Mouse (Mus musculus): Measurements from ENCODE around the gene Ackr3. TPM values are rescaled to one million over a fixed set of nuclear protein-coding genes. Genes with fewer than 3 reads are reported as not detected.

Gene Ackr3
- polyA plus RNA-seq, 1 experiment from 2014 or later, result 48.5 TPM

GRCm38 (mm10) chr1:90230611-90231010 is 26.8 kb downstream of the Ackr3 start:
- WGBS, result 56% methylated on average over 4 of the region's 4 CpGs
- peaks cover 90% of the 10 kb centered on the region for H3K4me1 ChIP-seq
- H3K27ac ChIP-seq, result peak overlapping the region; percentile 78
- no peaks in the 10 kb centered on the region for H3K9me3 ChIP-seq
- H3K36me3 ChIP-seq, result no peaks in the 10 kb centered on the region
- H3K9ac ChIP-seq, result no peak overlapping the region
- no peak overlapping the region for H3K4me2 ChIP-seq
- no peak for ATAC-seq (ENCODE audit: insufficient number of reproducible peaks, insufficient read depth, low FRiP score, low TSS enrichment, low read depth)
- H3K27me3 ChIP-seq, result no peaks in the 10 kb centered on the region
- no peak overlapping the region for H3K4me3 ChIP-seq

GRCm38 (mm10) chr1:90231591-90232490 is 28.1 kb downstream of the Ackr3 start:
- no peaks in the 10 kb centered on the region for H3K27me3 ChIP-seq
- H3K9me3 ChIP-seq, result no peaks in the 10 kb centered on the region
- no peaks in the 10 kb centered on the region for H3K36me3 ChIP-seq
- H3K4me2 ChIP-seq, result 0 out of 2 replicates have a peak overlapping the region, but pooled peaks have one; percentile 9
- no peak overlapping the region for H3K4me3 ChIP-seq
- peaks cover 89% of the 10 kb centered on the region for H3K4me1 ChIP-seq
- 29% methylated on average over 22 of the region's 22 CpGs for WGBS
- no peak overlapping the region for H3K9ac ChIP-seq
- peak overlapping the region; percentile 78 for H3K27ac ChIP-seq
- peak; percentile 34; the same call in 1 of the 2 replicates for ATAC-seq (ENCODE audit: insufficient number of reproducible peaks, insufficient read depth, low FRiP score, low TSS enrichment, low read depth)

GRCm38 (mm10) chr1:90232491-90232885 is 28.7 kb downstream of the Ackr3 start:
- Histone ChIP-seq H3K9ac (no peak overlapping the region), H3K9me3 (no peaks in the 10 kb centered on the region), H3K4me3 (no peak overlapping the region), H3K4me1 (peaks cover 83% of the 10 kb centered on the region), H3K36me3 (no peaks in the 10 kb centered on the region), H3K27me3 (no peaks in the 10 kb centered on the region), H3K4me2 (0 out of 2 replicates have a peak overlapping the region, but pooled peaks have one; percentile 9), H3K27ac (peak overlapping the region; percentile 78; the same call in 1 of the 2 replicates)
- ATAC-seq (ENCODE audit: insufficient number of reproducible peaks, insufficient read depth, low FRiP score, low TSS enrichment, low read depth), result no peak

GRCm38 (mm10) chr1:90234620-90235054 is 30.9 kb downstream of the Ackr3 start:
- Histone ChIP-seq H3K4me3 (no peak overlapping the region), H3K4me2 (peak overlapping the region; percentile 7; the same call in 1 of the 2 replicates), H3K9ac (no peak overlapping the region), H3K36me3 (no peaks in the 10 kb centered on the region), H3K27ac (peak overlapping the region; percentile 66), H3K9me3 (no peaks in the 10 kb centered on the region), H3K4me1 (peaks cover 61% of the 10 kb centered on the region), H3K27me3 (no peaks in the 10 kb centered on the region)
- no peak for ATAC-seq (ENCODE audit: insufficient number of reproducible peaks, insufficient read depth, low FRiP score, low TSS enrichment, low read depth)
- 30% methylated on average over 11 of the region's 11 CpGs for WGBS

- H3K4me1 ChIP-seq, result peaks cover 42% of the 10 kb centered on the region
- H3K27ac ChIP-seq, result no peak overlapping the region
- H3K27me3 ChIP-seq, result no peaks in the 10 kb centered on the region
- WGBS, result 84% methylated on average over 2 of the region's 2 CpGs
- no peak overlapping the region for H3K4me3 ChIP-seq
- no peak overlapping the region for H3K4me2 ChIP-seq
- no peaks in the 10 kb centered on the region for H3K36me3 ChIP-seq
- no peak overlapping the region for H3K9ac ChIP-seq
- no peak for ATAC-seq (ENCODE audit: insufficient number of reproducible peaks, insufficient read depth, low FRiP score, low TSS enrichment, low read depth)
- no peaks in the 10 kb centered on the region for H3K9me3 ChIP-seq
Observed at GRCm38 (mm10) chr1:90236640-90237039, 32.9 kb downstream of the Ackr3 start.

GRCm38 (mm10) chr1:90238095-90238888 is 34.5 kb downstream of the Ackr3 start:
- no peaks in the 10 kb centered on the region for H3K36me3 ChIP-seq
- no peak overlapping the region for H3K27ac ChIP-seq
- no peaks in the 10 kb centered on the region for H3K9me3 ChIP-seq
- ATAC-seq (ENCODE audit: insufficient number of reproducible peaks, insufficient read depth, low FRiP score, low TSS enrichment, low read depth), result no peak
- no peak overlapping the region for H3K4me2 ChIP-seq
- peaks cover 25% of the 10 kb centered on the region for H3K4me1 ChIP-seq
- no peak overlapping the region for H3K9ac ChIP-seq
- H3K27me3 ChIP-seq, result no peaks in the 10 kb centered on the region
- WGBS, result 74% methylated on average over 9 of the region's 9 CpGs
- no peak overlapping the region for H3K4me3 ChIP-seq

GRCm38 (mm10) chr1:90239336-90240225 is 35.8 kb downstream of the Ackr3 start:
- 85% methylated on average over 16 of the region's 16 CpGs for WGBS
- H3K36me3 ChIP-seq, result no peaks in the 10 kb centered on the region
- no peak overlapping the region for H3K4me3 ChIP-seq
- H3K27me3 ChIP-seq, result no peaks in the 10 kb centered on the region
- H3K4me2 ChIP-seq, result no peak overlapping the region
- no peaks in the 10 kb centered on the region for H3K9me3 ChIP-seq
- H3K27ac ChIP-seq, result no peak overlapping the region
- H3K9ac ChIP-seq, result no peak overlapping the region
- no peak for ATAC-seq (ENCODE audit: insufficient number of reproducible peaks, insufficient read depth, low FRiP score, low TSS enrichment, low read depth)
- peaks cover 13% of the 10 kb centered on the region for H3K4me1 ChIP-seq

- no peak overlapping the region for H3K27ac ChIP-seq
- H3K4me1 ChIP-seq, result peaks cover 7% of the 10 kb centered on the region
- H3K36me3 ChIP-seq, result no peaks in the 10 kb centered on the region
- H3K4me2 ChIP-seq, result no peak overlapping the region
- H3K27me3 ChIP-seq, result no peaks in the 10 kb centered on the region
- 88% methylated on average over 4 of the region's 4 CpGs for WGBS
- H3K9me3 ChIP-seq, result no peaks in the 10 kb centered on the region
- ATAC-seq (ENCODE audit: insufficient number of reproducible peaks, insufficient read depth, low FRiP score, low TSS enrichment, low read depth), result no peak
- H3K9ac ChIP-seq, result no peak overlapping the region
- no peak overlapping the region for H3K4me3 ChIP-seq
Observed at GRCm38 (mm10) chr1:90240287-90240686, 36.5 kb downstream of the Ackr3 start.

- no peak for ATAC-seq (ENCODE audit: insufficient number of reproducible peaks, insufficient read depth, low FRiP score, low TSS enrichment, low read depth)
- WGBS, result 84% methylated on average over 8 of the region's 8 CpGs
- H3K9ac ChIP-seq, result no peak overlapping the region
- H3K36me3 ChIP-seq, result no peaks in the 10 kb centered on the region
- no peak overlapping the region for H3K4me2 ChIP-seq
- no peak overlapping the region for H3K27ac ChIP-seq
- no peaks in the 10 kb centered on the region for H3K9me3 ChIP-seq
- no peaks in the 10 kb centered on the region for H3K27me3 ChIP-seq
- H3K4me1 ChIP-seq, result peaks cover 8% of the 10 kb centered on the region
- H3K4me3 ChIP-seq, result no peak overlapping the region
Observed at GRCm38 (mm10) chr1:90242444-90242989, 38.7 kb downstream of the Ackr3 start.

- no peak overlapping the region for H3K4me3 ChIP-seq
- no peaks in the 10 kb centered on the region for H3K36me3 ChIP-seq
- H3K27me3 ChIP-seq, result no peaks in the 10 kb centered on the region
- WGBS, result 92% methylated on average over 1 of the region's 1 CpGs
- H3K9ac ChIP-seq, result no peak overlapping the region
- no peak overlapping the region for H3K4me2 ChIP-seq
- H3K4me1 ChIP-seq, result peaks cover 15% of the 10 kb centered on the region
- H3K9me3 ChIP-seq, result no peaks in the 10 kb centered on the region
- no peak overlapping the region for H3K27ac ChIP-seq
- no peak for ATAC-seq (ENCODE audit: insufficient number of reproducible peaks, insufficient read depth, low FRiP score, low TSS enrichment, low read depth)
Observed at GRCm38 (mm10) chr1:90244537-90244936, 40.8 kb downstream of the Ackr3 start.

GRCm38 (mm10) chr1:90245533-90245932 is 41.8 kb downstream of the Ackr3 start:
- Histone ChIP-seq H3K4me2 (no peak overlapping the region), H3K4me1 (peaks cover 22% of the 10 kb centered on the region), H3K27me3 (no peaks in the 10 kb centered on the region), H3K4me3 (no peak overlapping the region), H3K27ac (no peak overlapping the region), H3K9ac (no peak overlapping the region), H3K9me3 (no peaks in the 10 kb centered on the region), H3K36me3 (no peaks in the 10 kb centered on the region)
- 83% methylated on average over 7 of the region's 7 CpGs for WGBS
- ATAC-seq (ENCODE audit: insufficient number of reproducible peaks, insufficient read depth, low FRiP score, low TSS enrichment, low read depth), result no peak

Data from embryonic facial prominence, embryonic 13.5 days (tissue).